Mouse (Mus musculus) c-Kit-positive CD71-negative TER-119-negative erythroid progenitor cells, embryonic 14.5 days (primary cell): ENCODE measurements around the gene Krtap14.

Experiments
- DNase-seq: peaks from one replicate; pipeline ENCODE4 v3.0.0-alpha.2; 2013; ENCODE audit warnings: low read depth

Gene Krtap14

DNA sequence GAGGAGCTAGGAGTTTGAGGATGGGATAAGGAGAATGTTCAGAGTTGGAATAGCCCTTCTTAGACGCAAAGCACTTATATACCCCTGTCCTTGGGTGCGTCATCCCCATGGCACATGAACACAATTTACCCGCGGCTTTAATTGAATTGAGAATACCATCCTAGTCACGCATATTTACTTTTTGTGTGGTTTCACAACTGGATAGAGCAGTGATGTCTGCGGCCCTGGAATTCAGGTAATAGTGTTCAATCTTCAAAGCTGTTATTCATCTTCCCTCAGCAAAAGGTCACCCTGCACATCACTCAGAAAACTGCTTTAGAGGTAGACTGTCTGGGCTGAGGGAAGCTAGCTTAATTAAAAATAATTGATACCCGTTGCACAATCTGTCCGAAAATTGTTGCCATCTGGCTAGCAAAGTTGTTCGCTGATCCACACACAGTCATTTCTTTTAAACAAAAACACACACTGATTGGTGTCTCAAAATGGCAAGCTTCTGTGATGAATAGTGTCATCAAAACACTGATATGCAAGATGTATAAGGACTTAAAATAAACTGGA lies at the start of gene Krtap14:
TSS of gene Krtap14 (minus strand) at position 51 of the 558 bp plus-strand sequence.
- no peak for DNase-seq

DNA sequence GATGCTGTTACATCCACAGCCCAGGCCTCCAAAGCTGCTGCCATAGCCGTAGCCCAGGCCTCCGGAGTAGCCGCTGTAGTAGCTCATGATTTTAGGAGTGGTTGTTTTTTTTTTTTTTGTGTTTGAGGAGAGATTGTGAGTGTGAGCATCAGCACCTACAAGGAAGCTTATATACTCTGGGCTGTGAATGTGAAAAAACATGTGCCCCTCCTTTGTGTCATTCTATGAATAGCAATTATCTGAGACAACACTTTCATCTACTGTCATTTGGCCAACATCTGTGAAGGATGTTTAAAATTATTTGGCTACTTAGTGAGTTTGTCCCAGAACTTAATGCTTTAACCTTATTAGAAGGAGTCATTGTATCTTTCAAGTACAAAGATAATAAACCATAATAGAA lies 48.2 kb upstream of the Krtap14 start, which contains the start of gene Krtap19-2:
TSS of gene Krtap19-2 (minus strand) at position 101 of the 400 bp plus-strand sequence.
- DNase-seq = no peak

- no peak for DNase-seq
Measured at GRCm38 (mm10) chr16:88869311-88869710, 43.4 kb upstream of the Krtap14 start, which contains the start of gene Krtap19-1. TSS of gene Krtap19-1 (minus strand) at chr16:88869411.

DNA sequence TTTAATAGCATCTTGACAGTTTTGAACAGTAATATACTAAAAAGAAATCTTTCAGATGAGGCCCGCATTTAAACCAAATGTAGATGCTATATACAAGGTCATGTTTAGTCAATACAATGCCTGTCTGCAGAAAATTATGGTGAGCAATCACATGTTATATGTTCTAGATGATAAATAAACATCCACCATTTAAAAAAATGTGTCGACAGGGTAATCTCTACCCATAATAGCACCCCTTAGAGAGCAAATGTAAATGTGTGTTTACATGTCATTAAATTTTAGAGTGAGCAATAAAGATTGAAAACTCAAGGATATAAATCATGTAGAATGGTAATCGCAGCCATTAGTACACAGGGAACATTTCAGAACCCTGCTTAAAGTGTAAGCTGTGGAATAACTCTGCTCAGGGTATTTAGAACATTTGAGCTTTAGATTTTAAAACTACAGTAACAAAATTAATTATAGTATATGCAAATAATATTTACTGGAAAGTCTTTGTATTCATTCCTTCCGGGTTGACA lies 39.0 kb upstream of the Krtap14 start:
- DNase-seq = no peak

- no peak for DNase-seq
Measured at GRCm38 (mm10) chr16:88851450-88851849, 25.5 kb upstream of the Krtap14 start.

DNA sequence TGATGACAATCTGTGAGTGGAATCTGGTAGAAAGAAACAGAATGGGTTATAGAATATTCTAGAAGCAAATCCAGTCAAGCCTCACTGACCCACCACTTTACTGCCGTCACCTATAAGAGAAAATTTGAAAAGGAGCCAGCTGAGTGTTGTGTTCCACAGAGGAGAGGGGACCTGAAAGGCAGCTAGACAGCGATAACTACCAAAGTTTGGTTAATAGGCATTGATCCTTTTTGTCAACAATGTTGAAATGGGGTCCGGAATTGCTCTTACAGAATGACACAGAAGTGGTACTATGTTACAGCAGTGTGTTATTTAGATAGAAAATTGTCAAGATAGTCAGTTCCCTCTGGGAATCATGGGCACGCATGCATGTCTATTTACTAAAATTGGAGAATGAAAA lies 22.6 kb upstream of the Krtap14 start:
- no peak for DNase-seq

DNA sequence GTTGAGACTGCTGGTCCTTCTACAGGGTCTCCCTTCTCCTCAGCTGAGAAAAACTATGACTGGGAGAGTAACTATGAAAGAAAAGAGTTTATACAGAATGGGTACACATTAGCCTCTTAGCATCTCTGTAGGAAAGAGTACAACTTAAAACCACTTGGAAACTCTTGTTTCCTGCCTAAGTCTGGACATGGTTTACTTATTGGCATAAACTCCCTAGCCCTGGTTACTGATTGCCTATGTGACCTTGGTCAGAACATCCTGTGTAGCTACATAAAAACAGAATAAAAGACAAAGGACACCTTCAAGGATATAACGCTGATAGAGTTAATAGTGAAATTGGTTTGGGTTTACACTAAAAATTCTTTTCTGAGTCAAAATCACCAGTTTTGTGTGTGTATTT lies 21.4 kb upstream of the Krtap14 start:
- DNase-seq = no peak

DNA sequence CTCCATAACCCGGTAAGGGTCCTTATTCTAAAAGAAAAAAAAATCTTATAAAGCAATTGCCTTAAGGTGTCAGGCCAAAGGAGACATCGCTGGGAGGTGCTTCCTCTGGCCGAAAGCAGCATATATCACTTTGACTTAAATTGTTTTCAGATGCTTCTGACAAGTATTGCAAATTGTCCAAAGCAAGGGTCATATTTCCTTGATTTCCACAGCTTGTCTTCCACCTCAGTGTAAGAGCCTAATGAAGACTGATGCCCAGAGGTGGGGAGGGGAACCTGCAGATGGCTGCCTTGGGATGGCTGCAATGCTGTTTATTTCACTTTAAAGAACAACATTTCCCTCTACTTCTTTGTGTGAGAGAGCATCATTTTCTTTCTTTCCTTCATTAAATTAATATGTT lies 1.0 kb upstream of the Krtap14 start:
- no peak for DNase-seq

- peak; percentile 1 for DNase-seq
Measured at GRCm38 (mm10) chr16:88823736-88824135, 2.2 kb downstream of the Krtap14 start.

DNA sequence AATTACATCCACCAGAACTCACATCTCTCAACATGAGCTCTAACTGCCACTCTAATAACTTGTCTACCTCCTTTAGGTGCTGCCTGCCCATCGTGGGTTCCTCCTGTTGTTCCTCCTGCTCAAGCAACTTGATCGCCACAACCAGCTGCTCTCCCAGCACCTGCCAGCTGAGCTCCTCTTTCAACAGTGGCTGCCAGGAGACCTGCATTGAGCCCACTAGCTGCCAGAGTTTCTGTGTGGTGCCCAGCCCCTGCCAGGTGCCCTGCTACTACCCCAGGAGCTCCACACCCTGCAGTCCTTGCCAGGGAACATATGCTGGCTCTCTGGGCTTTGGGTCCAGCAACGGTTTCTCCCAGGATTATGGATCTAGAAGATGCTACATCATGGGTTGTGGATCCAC lies 5.9 kb downstream of the Krtap14 start, which contains the start of gene Krtap15:
TSS of gene Krtap15 (plus strand) at position 150 of the 400 bp plus-strand sequence.
- DNase-seq = no peak

DNA sequence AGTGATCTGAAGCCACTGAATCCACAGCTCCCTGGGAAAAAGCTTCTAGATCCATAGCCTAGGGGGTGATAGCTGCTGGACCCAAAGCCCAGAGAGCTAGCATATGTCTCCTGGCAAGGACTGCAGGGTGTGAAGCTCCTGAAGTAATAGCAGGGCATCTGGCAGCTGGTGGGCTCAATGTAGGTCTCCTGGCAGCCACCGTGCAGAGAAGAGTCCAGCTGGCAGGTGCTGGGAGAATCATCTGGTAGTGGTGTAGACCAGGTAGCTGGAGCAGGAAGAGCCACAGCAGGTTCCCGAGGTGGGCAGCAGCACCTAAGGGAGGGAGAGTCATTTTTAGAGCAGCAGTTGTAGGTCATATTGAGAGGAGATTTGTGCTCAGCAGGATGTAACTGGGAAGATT lies 14.1 kb downstream of the Krtap14 start, which contains the start of gene Gm20741:
TSS of gene Gm20741 (minus strand) at position 394 of the 400 bp plus-strand sequence.
- no peak for DNase-seq

GRCm38 (mm10) chr16:88786786-88787185 lies 39.2 kb downstream of the Krtap14 start:
- no peak for DNase-seq

DNA sequence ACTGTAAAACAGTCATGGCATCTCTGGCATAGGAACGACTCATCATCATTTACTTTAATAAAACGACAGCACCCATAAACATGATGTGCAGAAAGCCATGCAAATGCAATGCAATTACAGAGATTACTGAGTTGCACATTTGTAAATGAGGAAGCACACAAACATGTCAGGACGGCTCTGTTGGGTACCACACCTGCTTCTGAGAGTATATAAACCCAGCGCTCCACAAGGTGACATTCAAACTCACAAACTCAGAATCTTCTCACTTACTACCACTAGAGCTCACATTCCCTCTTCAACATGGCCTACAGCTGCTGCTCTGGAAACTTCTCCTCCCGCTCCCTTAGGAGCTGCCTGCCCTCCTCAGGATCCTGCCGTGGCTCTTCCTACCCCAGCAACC lies 48.3 kb downstream of the Krtap14 start, which contains the start of gene Gm5965:
TSS of gene Gm5965 (plus strand) at position 301 of the 400 bp plus-strand sequence.
- no peak for DNase-seq

GRCm38 (mm10) chr16:88774106-88774505 lies 51.8 kb downstream of the Krtap14 start, which contains the start of gene 2310057N15Rik:
TSS of gene 2310057N15Rik (minus strand) at chr16:88774206.
- DNase-seq = no peak
